Mouse (Mus musculus) neural tube, embryonic 15.5 days (tissue): ENCODE results near the gene Mcm8. TPM values are rescaled to one million over a fixed set of nuclear protein-coding genes. Genes with fewer than 3 reads are reported as not detected.

Source experiments
- ATAC-seq: fragments of 200-750 bp; cut with Nextera tagmentation; 2 replicates; pipeline ENCODE4 v1.8.0; 2017; ENCODE audit warnings: mild to moderate bottlenecking, moderate TSS enrichment, moderate library complexity; ENCODE audit not compliant: low FRiP score
- H3K27ac ChIP-seq: fragments of 300-500 bp; sonication (generic); replicated peaks from 2 replicates; pipeline ENCODE4 v1.5.1; 2015; ENCODE audit warnings: mild to moderate bottlenecking, inconsistent platforms
- H3K27me3 ChIP-seq: fragments of 300-500 bp; sonication (generic); replicated peaks from 2 replicates; pipeline ENCODE4 v1.6.1; 2015; ENCODE audit warnings: inconsistent platforms
- H3K36me3 ChIP-seq: fragments of 300-500 bp; sonication (generic); 2 replicates; pipeline ENCODE4 v1.6.1; 2015; ENCODE audit warnings: inconsistent platforms
- H3K4me1 ChIP-seq: fragments of 300-500 bp; sonication (generic); 2 replicates; pipeline ENCODE4 v1.6.1; 2015; ENCODE audit warnings: inconsistent platforms
- H3K4me2 ChIP-seq: fragments of 300-500 bp; sonication (generic); 2 replicates; pipeline ENCODE4 v1.6.1; 2015; ENCODE audit warnings: inconsistent platforms, mild to moderate bottlenecking, moderate library complexity
- H3K4me3 ChIP-seq: fragments of 300-500 bp; sonication (generic); replicated peaks from 2 replicates; pipeline ENCODE4 v1.5.1; 2015; ENCODE audit warnings: mild to moderate bottlenecking, inconsistent platforms
- H3K9ac ChIP-seq: fragments of 300-500 bp; sonication (generic); replicated peaks from 2 replicates; pipeline ENCODE4 v1.6.1; 2015; ENCODE audit warnings: mild to moderate bottlenecking, inconsistent platforms
- H3K9me3 ChIP-seq: fragments of 300-500 bp; sonication (generic); replicated peaks from 2 replicates; pipeline ENCODE4 v1.6.1; 2016; ENCODE audit warnings: inconsistent platforms
- WGBS: fragments of 180-500 bp; shearing (Covaris S2); methylation state at CpG from one replicate; pipeline ENCODE4 v1.1.7; 2015; ENCODE audit warnings: mixed read lengths; 5-methylcytosine and 5-hydroxymethylcytosine counted together
- polyA plus RNA-seq: library from polyadenylated mRNA; unstranded; fragments of >200 nt; fragmentation: Nextera tagmentation; extraction: Ambion mirVana; gene quantifications from 2 replicates; pipeline ENCODE4 v1.2.1, GENCODE M21; 2015

Gene Mcm8
- polyA plus RNA-seq, 1 experiment from 2014 or later: 5.2 TPM

GRCm38 (mm10) chr2:132848361-132848760, 32.4 kb downstream of the Mcm8 start:
- ATAC-seq: no peak
- no peaks in the 10 kb centered on the region for H3K27me3 ChIP-seq
- H3K4me3 ChIP-seq: no peak overlapping the region
- H3K4me2 ChIP-seq: peak overlapping the region; percentile 75
- no peak overlapping the region for H3K9ac ChIP-seq
- H3K4me1 ChIP-seq: peaks cover 23% of the 10 kb centered on the region
- 91% methylated on average over 4 of the region's 4 CpGs for whole genome bisulfite sequencing
- H3K36me3 ChIP-seq: peaks cover 30% of the 10 kb centered on the region
- no peak overlapping the region for H3K27ac ChIP-seq
- no peaks in the 10 kb centered on the region for H3K9me3 ChIP-seq

GRCm38 (mm10) chr2:132849141-132849540, 33.2 kb downstream of the Mcm8 start:
- Histone ChIP-seq H3K4me3 (no peak overlapping the region), H3K4me2 (no peak overlapping the region), H3K9ac (no peak overlapping the region), H3K4me1 (peaks cover 23% of the 10 kb centered on the region), H3K9me3 (no peaks in the 10 kb centered on the region), H3K27me3 (no peaks in the 10 kb centered on the region), H3K27ac (no peak overlapping the region), H3K36me3 (peaks cover 31% of the 10 kb centered on the region)
- ATAC-seq: no peak
- 80% methylated on average over 6 of the region's 6 CpGs for WGBS

- no peaks in the 10 kb centered on the region for H3K27me3 ChIP-seq
- no peaks in the 10 kb centered on the region for H3K9me3 ChIP-seq
- WGBS: 94% methylated on average over 1 of the region's 1 CpGs
- no peak overlapping the region for H3K9ac ChIP-seq
- H3K27ac ChIP-seq: no peak overlapping the region
- peaks cover 11% of the 10 kb centered on the region for H3K4me1 ChIP-seq
- ATAC-seq: no peak
- H3K4me2 ChIP-seq: no peak overlapping the region
- H3K4me3 ChIP-seq: no peak overlapping the region
- peaks cover 33% of the 10 kb centered on the region for H3K36me3 ChIP-seq
Measured at GRCm38 (mm10) chr2:132853051-132853450, 37.1 kb downstream of the Mcm8 start.

DNA sequence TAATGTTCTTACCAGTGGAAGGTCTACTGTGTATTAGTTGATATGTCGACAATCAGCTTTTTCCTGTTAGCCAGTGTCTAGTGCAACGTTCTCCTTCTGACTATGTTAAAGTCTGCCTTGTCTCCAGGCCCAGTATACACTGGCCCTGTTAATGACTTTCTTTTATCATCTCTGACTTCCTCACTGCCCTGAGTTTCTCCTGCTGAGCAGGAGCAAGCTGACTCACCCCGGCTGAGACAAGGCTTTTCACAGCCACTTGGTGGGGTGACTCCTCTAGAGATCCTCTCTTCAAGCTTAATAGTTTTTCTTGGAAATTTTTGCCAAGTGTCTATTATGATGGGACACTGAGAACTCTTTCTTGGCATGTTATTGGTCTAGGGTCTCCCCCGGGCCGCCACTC, 40.4 kb downstream of the Mcm8 start:
- Histone ChIP-seq H3K4me2 (no peak overlapping the region), H3K27ac (no peak overlapping the region), H3K9me3 (no peaks in the 10 kb centered on the region), H3K27me3 (no peaks in the 10 kb centered on the region), H3K9ac (no peak overlapping the region), H3K36me3 (peaks cover 20% of the 10 kb centered on the region), H3K4me3 (no peak overlapping the region), H3K4me1 (no peaks in the 10 kb centered on the region)
- ATAC-seq: no peak
- 78% methylated on average over 5 of the region's 5 CpGs for WGBS

DNA sequence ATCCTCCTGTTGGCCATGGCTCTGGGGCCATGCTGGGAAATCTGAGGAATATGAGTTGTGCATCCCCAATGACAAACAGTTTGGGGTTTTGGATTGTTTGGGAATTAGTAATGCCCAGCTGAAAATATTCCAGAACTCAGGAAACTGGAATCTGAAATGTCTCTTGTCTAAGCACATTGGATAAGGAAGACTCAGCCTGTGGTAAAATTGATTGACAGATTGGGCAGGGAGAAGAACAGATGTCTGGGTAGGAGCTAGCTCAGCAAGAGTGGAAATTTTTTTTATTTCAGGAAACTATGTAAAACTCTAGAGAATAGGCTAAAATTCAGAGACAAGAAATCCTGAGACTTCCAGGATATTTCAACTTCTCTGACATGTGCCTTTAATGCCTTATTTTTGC, 44.5 kb downstream of the Mcm8 start:
- Histone ChIP-seq H3K27ac (no peak overlapping the region), H3K4me3 (no peak overlapping the region), H3K4me1 (no peaks in the 10 kb centered on the region), H3K27me3 (no peaks in the 10 kb centered on the region), H3K4me2 (no peak overlapping the region), H3K36me3 (peaks cover 13% of the 10 kb centered on the region), H3K9ac (no peak overlapping the region), H3K9me3 (no peaks in the 10 kb centered on the region)
- no peak for ATAC-seq

GRCm38 (mm10) chr2:132861456-132861855, 45.5 kb downstream of the Mcm8 start:
- Histone ChIP-seq H3K36me3 (peaks cover 19% of the 10 kb centered on the region), H3K27me3 (no peaks in the 10 kb centered on the region), H3K4me3 (no peak overlapping the region), H3K27ac (no peak overlapping the region), H3K4me2 (no peak overlapping the region), H3K9ac (no peak overlapping the region), H3K9me3 (no peaks in the 10 kb centered on the region), H3K4me1 (no peaks in the 10 kb centered on the region)
- WGBS: 94% methylated on average over 2 of the region's 2 CpGs
- ATAC-seq: no peak

DNA sequence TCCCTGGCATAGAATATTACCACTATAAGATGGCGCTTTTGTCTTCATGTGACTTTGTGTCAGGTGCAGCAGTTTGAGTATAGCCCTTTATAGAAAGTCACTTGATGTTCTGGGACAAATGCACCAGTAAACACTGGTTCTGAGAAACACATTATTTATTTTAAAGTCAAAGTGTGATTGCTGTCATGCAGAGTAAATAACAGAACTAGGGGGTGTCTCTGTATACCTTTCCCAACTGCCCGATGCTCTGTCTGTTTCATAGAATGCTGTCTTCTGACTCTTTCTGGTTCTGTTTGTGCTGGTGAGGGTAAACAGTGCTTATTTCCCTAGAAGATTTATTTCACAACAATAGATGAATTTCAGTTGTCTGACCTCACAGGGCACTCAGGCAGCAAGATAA, 47.4 kb downstream of the Mcm8 start:
- no peak for ATAC-seq
- H3K36me3 ChIP-seq: peaks cover 26% of the 10 kb centered on the region
- WGBS: 98% methylated on average over 2 of the region's 2 CpGs
- no peak overlapping the region for H3K4me3 ChIP-seq
- H3K27ac ChIP-seq: no peak overlapping the region
- H3K9me3 ChIP-seq: no peaks in the 10 kb centered on the region
- no peaks in the 10 kb centered on the region for H3K27me3 ChIP-seq
- H3K4me1 ChIP-seq: no peaks in the 10 kb centered on the region
- no peak overlapping the region for H3K9ac ChIP-seq
- no peak overlapping the region for H3K4me2 ChIP-seq

GRCm38 (mm10) chr2:132867521-132867920, 51.6 kb downstream of the Mcm8 start:
- 86% methylated on average over 5 of the region's 5 CpGs for WGBS
- ATAC-seq: no peak
- Histone ChIP-seq H3K9ac (no peak overlapping the region), H3K4me1 (no peaks in the 10 kb centered on the region), H3K4me3 (no peak overlapping the region), H3K27ac (no peak overlapping the region), H3K36me3 (peaks cover 23% of the 10 kb centered on the region), H3K27me3 (no peaks in the 10 kb centered on the region), H3K9me3 (no peaks in the 10 kb centered on the region), H3K4me2 (no peak overlapping the region)

GRCm38 (mm10) chr2:132869682-132870081, 53.7 kb downstream of the Mcm8 start:
- WGBS: 94% methylated on average over 5 of the region's 5 CpGs
- H3K4me1 ChIP-seq: no peaks in the 10 kb centered on the region
- peaks cover 18% of the 10 kb centered on the region for H3K36me3 ChIP-seq
- no peaks in the 10 kb centered on the region for H3K27me3 ChIP-seq
- H3K4me2 ChIP-seq: no peak overlapping the region
- no peak overlapping the region for H3K4me3 ChIP-seq
- no peaks in the 10 kb centered on the region for H3K9me3 ChIP-seq
- H3K27ac ChIP-seq: no peak overlapping the region
- ATAC-seq: no peak
- no peak overlapping the region for H3K9ac ChIP-seq

DNA sequence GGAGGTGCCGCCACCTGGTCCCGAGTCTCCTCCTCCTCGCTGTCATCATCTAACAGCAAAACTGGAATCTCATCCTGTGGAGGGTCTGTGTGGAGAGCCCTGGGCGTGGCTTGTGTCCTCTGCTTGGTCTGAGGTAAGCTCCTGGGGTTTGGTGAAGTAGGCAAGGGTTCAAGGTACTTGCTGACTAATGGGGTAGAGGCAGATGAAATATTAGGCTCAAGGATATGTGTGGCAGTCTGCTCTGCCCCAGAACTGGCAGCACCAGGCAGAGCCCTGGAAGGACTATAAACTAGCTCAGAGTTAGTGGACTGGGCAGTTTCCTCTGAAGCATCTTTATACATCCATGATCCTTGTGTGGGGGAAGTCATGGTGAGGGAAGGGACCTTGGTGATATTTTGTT, 54.3 kb downstream of the Mcm8 start:
- Histone ChIP-seq H3K9me3 (no peaks in the 10 kb centered on the region), H3K36me3 (peaks cover 14% of the 10 kb centered on the region), H3K4me3 (no peak overlapping the region), H3K4me2 (no peak overlapping the region), H3K27ac (no peak overlapping the region), H3K27me3 (no peaks in the 10 kb centered on the region), H3K9ac (no peak overlapping the region), H3K4me1 (no peaks in the 10 kb centered on the region)
- 78% methylated on average over 4 of the region's 4 CpGs for WGBS
- no peak for ATAC-seq

DNA sequence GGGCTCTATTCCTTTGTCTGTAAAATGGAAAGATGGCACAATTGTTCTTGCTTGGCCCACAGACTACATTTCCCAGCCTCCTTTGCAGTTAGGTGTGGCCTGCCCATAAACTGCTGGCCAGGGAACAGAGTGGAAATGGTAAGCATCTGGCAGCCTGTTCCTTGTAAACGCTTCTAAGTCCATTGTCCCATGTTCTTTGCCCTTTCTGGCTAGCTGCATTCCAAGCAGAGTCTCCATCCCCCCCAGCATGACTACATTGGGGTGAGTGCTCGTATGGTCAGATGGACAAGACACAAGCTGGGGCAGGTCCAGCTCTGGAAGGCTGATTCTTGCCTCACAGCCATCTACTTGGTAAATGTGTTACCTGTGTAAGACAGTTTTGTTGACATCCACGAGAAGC, 55.7 kb downstream of the Mcm8 start:
- Histone ChIP-seq H3K36me3 (peaks cover 6% of the 10 kb centered on the region), H3K27me3 (no peaks in the 10 kb centered on the region), H3K4me1 (no peaks in the 10 kb centered on the region), H3K27ac (no peak overlapping the region), H3K9me3 (no peaks in the 10 kb centered on the region), H3K9ac (no peak overlapping the region), H3K4me2 (no peak overlapping the region), H3K4me3 (no peak overlapping the region)
- ATAC-seq: no peak
- 75% methylated on average over 3 of the region's 3 CpGs for WGBS

DNA sequence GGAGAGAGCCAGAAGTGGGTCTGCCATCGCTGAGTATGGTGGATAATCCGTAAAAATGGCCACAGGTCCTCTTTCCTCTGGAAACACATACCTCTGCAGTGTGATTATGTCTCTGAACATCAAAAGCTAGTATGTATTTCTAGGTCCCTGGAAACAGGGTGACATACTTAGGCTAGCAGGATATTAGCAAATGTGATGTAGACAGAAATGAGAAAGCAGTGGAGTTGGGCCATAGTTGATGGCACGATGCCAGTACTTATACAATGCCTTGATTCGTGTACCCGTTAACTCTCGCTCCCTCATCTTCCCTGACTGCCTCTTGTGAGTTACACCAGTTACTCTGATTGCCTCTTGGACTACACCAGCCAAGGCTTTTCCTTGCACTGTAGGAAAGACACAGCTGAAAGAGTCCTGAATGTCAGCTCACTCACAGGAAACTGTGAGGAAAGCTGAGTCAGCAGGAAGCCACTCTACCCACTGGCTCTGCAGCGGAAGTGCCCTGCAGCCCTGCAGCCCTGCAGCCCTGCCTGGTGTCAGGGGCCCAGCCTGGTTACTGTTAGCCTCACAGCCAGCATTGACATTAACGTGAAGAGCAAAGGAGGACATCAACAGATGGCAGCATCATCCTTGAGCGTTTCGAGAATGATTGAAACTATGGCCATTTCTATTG, 57.9 kb downstream of the Mcm8 start:
- ATAC-seq: no peak
- Histone ChIP-seq H3K4me1 (peaks cover 5% of the 10 kb centered on the region; the same call in 1 of the 2 replicates), H3K9me3 (no peaks in the 10 kb centered on the region), H3K36me3 (no peaks in the 10 kb centered on the region), H3K27ac (no peak overlapping the region), H3K27me3 (peaks cover 18% of the 10 kb centered on the region), H3K4me3 (no peak overlapping the region), H3K4me2 (no peak overlapping the region), H3K9ac (no peak overlapping the region)
- WGBS: 83% methylated on average over 10 of the region's 10 CpGs

DNA sequence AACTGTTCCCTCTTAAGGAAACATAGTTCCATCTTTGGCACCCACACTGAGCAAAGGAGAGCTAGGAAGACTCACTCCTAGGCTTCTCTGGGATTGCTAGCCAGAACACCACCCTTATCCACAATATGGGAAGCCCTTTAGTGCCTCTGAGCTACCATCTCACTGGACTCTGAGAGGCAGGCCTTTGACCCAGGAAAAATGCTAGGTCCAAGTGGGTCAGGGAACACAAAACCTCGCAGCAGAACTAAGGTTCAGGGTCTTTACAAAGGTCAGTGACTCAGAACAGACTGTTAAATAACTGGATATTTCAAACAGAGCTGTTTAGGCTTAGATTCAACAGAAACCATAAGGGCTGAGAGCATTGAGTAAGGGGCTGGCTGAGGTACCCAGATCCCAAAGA, 61.0 kb downstream of the Mcm8 start:
- no peak overlapping the region for H3K4me3 ChIP-seq
- H3K27me3 ChIP-seq: peaks cover 43% of the 10 kb centered on the region
- H3K36me3 ChIP-seq: no peaks in the 10 kb centered on the region
- no peak overlapping the region for H3K9ac ChIP-seq
- H3K4me2 ChIP-seq: no peak overlapping the region
- no peak overlapping the region for H3K27ac ChIP-seq
- no peaks in the 10 kb centered on the region for H3K9me3 ChIP-seq
- no peak for ATAC-seq
- 64% methylated on average over 1 of the region's 1 CpGs for WGBS
- H3K4me1 ChIP-seq: peaks cover 23% of the 10 kb centered on the region
